Mouse (Mus musculus) heart, adult 2 months (tissue): Measurements from ENCODE around the gene Pgpep1. TPM values are rescaled to one million over a fixed set of nuclear protein-coding genes. Genes with fewer than 3 reads are reported as not detected.

Source experiments
- DNase-seq, 2 experiments: peaks; one replicate each; pipeline ENCODE4 v3.0.0; 2021
- H3K27ac ChIP-seq: fragments of 200-600 bp; 2 replicates; pipeline ENCODE4 v1.8.1; 2022
- H3K27me3 ChIP-seq: fragments of 200-500 bp; 2 replicates; pipeline ENCODE4 v1.6.1; 2012; ENCODE audit warnings: mild to moderate bottlenecking, low read length, inconsistent platforms, mixed read lengths; ENCODE audit not compliant: control insufficient read depth, insufficient read depth
- H3K36me3 ChIP-seq: fragments of 200-500 bp; 2 replicates; pipeline ENCODE4 v1.6.1; 2012; ENCODE audit warnings: low read length, inconsistent platforms; ENCODE audit not compliant: control insufficient read depth, insufficient read depth
- H3K4me1 ChIP-seq: fragments of 200-500 bp; 2 replicates; pipeline ENCODE4 v1.6.1; 2011; ENCODE audit warnings: low read length; ENCODE audit not compliant: control insufficient read depth, insufficient read depth
- H3K4me3 ChIP-seq: fragments of 200-600 bp; 2 replicates; pipeline ENCODE4 v1.8.1; 2022
- H3K79me2 ChIP-seq: fragments of 200-500 bp; replicated peaks from 2 replicates; pipeline ENCODE4 v1.6.1; 2012; ENCODE audit warnings: mild to moderate bottlenecking, inconsistent platforms, low read length, moderate library complexity, mixed read lengths; ENCODE audit not compliant: control insufficient read depth, insufficient read depth
- H3K9ac ChIP-seq: fragments of 200-500 bp; 2 replicates; pipeline ENCODE4 v1.6.1; 2012; ENCODE audit warnings: low read depth, mild to moderate bottlenecking, control low read depth, inconsistent platforms, low read length, mixed read lengths
- CTCF ChIP-seq: fragments of 200-600 bp; IDR thresholded peaks from 2 replicates; pipeline ENCODE4 v1.8.1; 2022; ENCODE audit warnings: antibody characterized with exemption, mild to moderate bottlenecking, moderate library complexity
- EP300 ChIP-seq: fragments of 200-500 bp; IDR thresholded peaks from 2 replicates; pipeline ENCODE4 v1.6.1; 2011; ENCODE audit warnings: low read depth, low read length, control low read depth; ENCODE audit not compliant: insufficient read depth
- POLR2A ChIP-seq: fragments of 200-500 bp; IDR thresholded peaks from 2 replicates; pipeline ENCODE4 v1.6.1; 2011; ENCODE audit warnings: mild to moderate bottlenecking, low read depth, low read length, control low read depth; ENCODE audit not compliant: insufficient read depth
- WGBS: fragments of 180-500 bp; shearing (Covaris S2); methylation state at CpG from one replicate; pipeline ENCODE4 v1.1.7; 2018; 5-methylcytosine and 5-hydroxymethylcytosine counted together
- intact Hi-C: fragments of 180-260 bp; cut with DNase I; formaldehyde crosslinking; loops from one replicate; pipeline ENCODE4 v1.15.1; 2025
- polyA plus RNA-seq: library from polyadenylated mRNA; depleted of rRNA; stranded (reverse); fragments of >200 nt; gene quantifications from 2 replicates; pipeline ENCODE4 v1.2.3, GENCODE M21; 2012
- total RNA-seq, 2 experiments: library from RNA; stranded (reverse); gene quantifications; 2 replicates each; pipeline ENCODE4 v1.2.3; 2021

The Pgpep1 gene
- total and polyA plus RNA-seq, 3 experiments = 35.5 to 48.4 (median 39.7) TPM

DNA sequence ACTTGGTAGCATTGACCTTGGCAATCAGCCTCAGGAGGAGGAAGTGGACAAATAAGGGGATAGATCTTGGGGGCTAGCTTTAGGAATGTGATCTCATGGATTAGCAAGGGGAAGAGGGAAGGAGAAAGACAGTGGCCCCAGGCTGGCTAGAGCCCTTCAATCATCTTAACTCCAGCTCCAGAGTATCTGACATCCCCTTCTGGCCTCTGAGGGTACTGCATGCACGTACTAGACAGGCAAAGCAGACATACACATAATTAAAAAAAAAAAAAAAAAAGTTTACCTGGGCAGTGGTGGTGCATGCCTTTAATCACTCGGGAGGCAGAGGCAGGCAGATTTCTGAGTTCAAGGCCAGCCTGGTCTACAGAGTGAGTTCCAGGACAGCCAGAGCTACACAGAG is 16.1 kb downstream of the Pgpep1 start:
- Histone ChIP-seq H3K36me3 (no peaks in the 10 kb centered on the region), H3K4me3 (no peak overlapping the region), H3K79me2 (no peaks in the 10 kb centered on the region), H3K9ac (no peak overlapping the region), H3K4me1 (peaks cover 28% of the 10 kb centered on the region), H3K27me3 (no peaks in the 10 kb centered on the region), H3K27ac (no peak overlapping the region)
- TF ChIP-seq CTCF (peak; percentile 46), POLR2A (no peak), EP300 (no peak)
- intact Hi-C loops = no loop called here
- DNase-seq = no peak
- 96% methylated on average over 2 of the region's 2 CpGs for WGBS

DNA sequence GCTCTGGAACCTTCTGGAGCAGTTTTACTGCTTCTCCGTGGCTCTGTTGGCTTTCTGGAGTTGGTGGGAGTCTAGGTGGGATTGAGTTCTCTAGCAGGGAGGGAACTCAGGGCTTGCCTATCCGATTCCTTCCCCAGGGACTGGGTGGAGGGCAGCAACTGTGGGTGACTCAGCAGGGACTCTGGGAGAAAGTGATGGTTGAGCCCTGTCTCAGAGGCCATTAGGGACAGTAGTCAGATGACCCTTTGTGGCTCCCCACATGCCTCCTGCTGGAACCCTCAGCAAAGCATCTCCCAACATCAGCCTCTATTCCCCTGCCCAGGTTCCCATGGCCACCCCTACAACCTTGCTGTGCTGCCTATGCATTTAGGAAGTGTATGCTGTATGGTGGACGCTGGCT is 17.2 kb downstream of the Pgpep1 start:
- no peak for DNase-seq
- no peak overlapping the region for H3K4me3 ChIP-seq
- intact Hi-C loops = no loop called here
- no peak overlapping the region for H3K9ac ChIP-seq
- no peaks in the 10 kb centered on the region for H3K36me3 ChIP-seq
- no peak overlapping the region for H3K27ac ChIP-seq
- no peak for TF ChIP-seq EP300
- TF ChIP-seq CTCF = no peak
- no peak for TF ChIP-seq POLR2A
- 56% methylated on average over 3 of the region's 3 CpGs for WGBS
- H3K27me3 ChIP-seq = no peaks in the 10 kb centered on the region
- H3K79me2 ChIP-seq = no peaks in the 10 kb centered on the region
- H3K4me1 ChIP-seq = peaks cover 23% of the 10 kb centered on the region

DNA sequence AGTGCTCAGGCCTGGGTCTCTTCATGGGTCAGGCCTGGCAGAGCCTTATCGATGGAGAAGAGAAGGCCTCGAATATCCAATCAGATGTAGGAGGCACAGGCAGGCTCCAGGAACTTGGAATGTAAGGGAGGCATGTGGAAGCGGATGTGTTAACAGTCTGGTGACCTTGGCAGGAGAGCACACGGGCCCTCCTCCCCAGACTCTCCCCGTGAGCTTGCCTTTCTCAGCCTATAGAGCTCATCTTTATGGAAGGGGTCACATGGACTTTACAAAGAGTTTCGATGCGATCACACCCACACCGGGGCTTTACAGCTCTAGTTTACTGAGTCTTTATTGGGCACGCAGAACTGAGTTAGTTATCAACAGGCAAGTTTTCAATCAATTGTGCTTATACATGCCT is 21.4 kb downstream of the Pgpep1 start:
- H3K9ac ChIP-seq = no peak overlapping the region
- 54% methylated on average over 9 of the region's 9 CpGs for WGBS

DNA sequence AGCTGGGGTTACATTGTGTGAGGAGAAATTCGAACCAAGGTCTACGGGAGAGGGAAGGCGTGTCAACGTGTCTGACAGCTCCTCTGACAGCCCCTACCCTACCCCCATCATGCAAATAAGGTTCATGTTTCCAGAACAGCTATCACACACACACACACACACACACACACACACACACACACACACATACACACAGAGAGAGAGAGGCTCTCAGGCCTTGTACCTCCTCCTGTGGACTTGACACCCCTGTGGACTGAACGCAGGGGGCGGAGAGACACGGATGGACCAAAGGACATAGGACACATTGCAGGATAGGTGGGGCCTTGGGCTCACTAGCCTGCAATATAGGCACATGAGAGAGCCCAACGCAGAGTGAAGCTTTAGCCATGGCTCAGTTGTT is 23.4 kb downstream of the Pgpep1 start:
- no peak overlapping the region for H3K9ac ChIP-seq
- H3K4me1 ChIP-seq = peaks cover 11% of the 10 kb centered on the region
- H3K27ac ChIP-seq = no peak overlapping the region
- 80% methylated on average over 8 of the region's 8 CpGs for WGBS
- H3K4me3 ChIP-seq = no peak overlapping the region
- no peaks in the 10 kb centered on the region for H3K27me3 ChIP-seq
- TF ChIP-seq POLR2A = no peak
- TF ChIP-seq EP300 = no peak
- TF ChIP-seq CTCF = no peak
- no peaks in the 10 kb centered on the region for H3K79me2 ChIP-seq
- no peak for DNase-seq
- intact Hi-C loops = no loop called here
- no peaks in the 10 kb centered on the region for H3K36me3 ChIP-seq

More for the DNA sequence above, 21.4 kb downstream of the Pgpep1 start:
- no peak for TF ChIP-seq EP300
- TF ChIP-seq CTCF = no peak
- TF ChIP-seq POLR2A = no peak
- no peaks in the 10 kb centered on the region for H3K79me2 ChIP-seq
- H3K27ac ChIP-seq = no peak overlapping the region
- no peak overlapping the region for H3K4me3 ChIP-seq
- DNase-seq = no peak
- peaks cover 11% of the 10 kb centered on the region for H3K4me1 ChIP-seq
- H3K27me3 ChIP-seq = no peaks in the 10 kb centered on the region
- H3K36me3 ChIP-seq = no peaks in the 10 kb centered on the region
- intact Hi-C loops = no loop called here

DNA sequence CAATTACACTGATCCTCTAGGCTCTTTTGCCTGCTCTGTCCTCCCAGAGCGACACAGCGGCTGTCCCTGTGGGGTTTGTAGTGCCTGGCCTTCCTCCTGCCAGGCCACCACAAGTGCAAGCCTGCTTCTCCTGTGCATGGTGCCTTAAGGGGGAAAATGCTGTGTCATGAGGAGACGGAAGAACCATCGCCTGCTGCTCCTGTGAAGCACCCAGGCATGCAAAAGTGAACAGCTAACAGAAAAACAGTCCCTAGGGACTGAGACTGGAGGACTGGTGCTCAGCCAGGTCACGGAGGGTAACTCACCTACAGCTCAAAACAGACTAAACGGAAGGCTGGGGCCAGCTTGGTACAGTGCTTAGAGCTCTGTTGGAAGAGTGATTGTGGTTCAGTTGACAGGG is 24.7 kb downstream of the Pgpep1 start:
- H3K36me3 ChIP-seq = no peaks in the 10 kb centered on the region
- no peak for TF ChIP-seq POLR2A
- no peak for TF ChIP-seq CTCF
- TF ChIP-seq EP300 = no peak
- peaks cover 13% of the 10 kb centered on the region for H3K4me1 ChIP-seq
- no peak overlapping the region for H3K4me3 ChIP-seq
- H3K79me2 ChIP-seq = no peaks in the 10 kb centered on the region
- DNase-seq = peak in 1 of 2 experiments; percentile 40
- 71% methylated on average over 6 of the region's 6 CpGs for WGBS
- no peaks in the 10 kb centered on the region for H3K27me3 ChIP-seq
- intact Hi-C loops = no loop called here
- H3K27ac ChIP-seq = peak overlapping the region; percentile 33; the same call in 1 of the 2 replicates
- no peak overlapping the region for H3K9ac ChIP-seq

DNA sequence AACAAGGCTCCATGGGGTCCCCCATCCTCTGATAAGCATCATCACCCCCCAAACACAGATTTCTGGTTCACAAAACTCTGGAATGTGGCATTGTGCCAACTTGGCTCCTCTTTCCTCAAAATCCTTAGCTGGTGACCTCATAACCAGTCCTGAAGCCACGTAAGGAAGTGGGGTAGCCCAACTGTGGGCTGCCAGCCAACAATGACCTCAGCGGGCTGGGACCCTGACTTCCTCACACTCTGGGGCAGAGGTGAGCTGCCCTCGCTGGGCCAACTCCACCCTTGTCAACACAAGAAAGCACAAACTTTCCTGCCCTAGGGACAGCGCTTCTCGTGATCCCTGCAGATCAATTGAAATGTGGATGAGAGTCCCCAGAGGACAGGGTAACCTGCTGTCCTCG is 26.1 kb downstream of the Pgpep1 start:
- WGBS = 8% methylated on average over 6 of the region's 6 CpGs
- no peak overlapping the region for H3K4me3 ChIP-seq
- DNase-seq = peak; percentile 82 to 85
- no peaks in the 10 kb centered on the region for H3K36me3 ChIP-seq
- intact Hi-C loops = no loop called here
- H3K9ac ChIP-seq = no peak overlapping the region
- TF ChIP-seq CTCF (no peak), EP300 (peak; percentile 16; the same call in 1 of the 2 replicates), POLR2A (0 out of 2 replicates have a peak, but pooled peaks have one; percentile 24)
- H3K79me2 ChIP-seq = no peaks in the 10 kb centered on the region
- H3K27me3 ChIP-seq = no peaks in the 10 kb centered on the region
- H3K4me1 ChIP-seq = peaks cover 14% of the 10 kb centered on the region
- H3K27ac ChIP-seq = peak overlapping the region; percentile 55
